Mouse (Mus musculus): Measurements from ENCODE around the gene Gimap4. TPM values are rescaled to one million over a fixed set of nuclear protein-coding genes. Genes with fewer than 3 reads are reported as not detected.

Gene Gimap4
- polyA plus RNA-seq, 1 experiment = 0.68 TPM

- no peak for DNase-seq (ENCODE audit: extremely low spot score in 1 of 2, low spot score in 1 of 2)
Observed at GRCm38 (mm10) chr6:48698888-48699287, 14.5 kb downstream of the Gimap4 start.

GRCm38 (mm10) chr6:48700251-48701075 is 16.1 kb downstream of the Gimap4 start:
- no peak for DNase-seq (ENCODE audit: extremely low spot score in 1 of 2, low spot score in 1 of 2)

GRCm38 (mm10) chr6:48702146-48702545 is 17.8 kb downstream of the Gimap4 start:
- DNase-seq (ENCODE audit: extremely low spot score in 1 of 2, low spot score in 1 of 2) = no peak

- DNase-seq (ENCODE audit: extremely low spot score in 1 of 2, low spot score in 1 of 2) = no peak
Observed at GRCm38 (mm10) chr6:48702601-48703000, 18.3 kb downstream of the Gimap4 start.

GRCm38 (mm10) chr6:48704146-48704545 is 19.8 kb downstream of the Gimap4 start:
- DNase-seq (ENCODE audit: extremely low spot score in 1 of 2, low spot score in 1 of 2) = no peak

- DNase-seq (ENCODE audit: extremely low spot score in 1 of 2, low spot score in 1 of 2) = no peak
Observed at GRCm38 (mm10) chr6:48706130-48706529, 21.8 kb downstream of the Gimap4 start.

GRCm38 (mm10) chr6:48718455-48718854 is 34.1 kb downstream of the Gimap4 start, which contains the start of the genes Gm28053 and Gimap7:
Gene Gm28053 (plus strand): TSS chr6:48718607.
Gene Gimap7 (plus strand): TSS chr6:48718621.
- DNase-seq (ENCODE audit: extremely low spot score in 1 of 2, low spot score in 1 of 2) = no peak

GRCm38 (mm10) chr6:48720326-48720725 is 36.0 kb downstream of the Gimap4 start:
- peak in 1 of 2 experiments; percentile 2 for DNase-seq (ENCODE audit: extremely low spot score in 1 of 2, low spot score in 1 of 2)

GRCm38 (mm10) chr6:48723468-48723867 is 39.1 kb downstream of the Gimap4 start:
- DNase-seq (ENCODE audit: extremely low spot score in 1 of 2, low spot score in 1 of 2) = no peak

GRCm38 (mm10) chr6:48725476-48725875 is 41.1 kb downstream of the Gimap4 start:
- peak; percentile 11 to 45 for DNase-seq (ENCODE audit: extremely low spot score in 1 of 2, low spot score in 1 of 2)

- no peak for DNase-seq (ENCODE audit: extremely low spot score in 1 of 2, low spot score in 1 of 2)
Observed at GRCm38 (mm10) chr6:48727761-48728160, 43.4 kb downstream of the Gimap4 start.

- DNase-seq (ENCODE audit: extremely low spot score in 1 of 2, low spot score in 1 of 2) = no peak
Observed at GRCm38 (mm10) chr6:48732864-48733304, 48.5 kb downstream of the Gimap4 start.

- no peak for DNase-seq (ENCODE audit: extremely low spot score in 1 of 2, low spot score in 1 of 2)
Observed at GRCm38 (mm10) chr6:48733660-48734059, 49.3 kb downstream of the Gimap4 start.

- DNase-seq (ENCODE audit: extremely low spot score in 1 of 2, low spot score in 1 of 2) = no peak
Observed at GRCm38 (mm10) chr6:48737053-48737452, 52.7 kb downstream of the Gimap4 start.

GRCm38 (mm10) chr6:48737688-48738087 is 53.3 kb downstream of the Gimap4 start:
- no peak for DNase-seq (ENCODE audit: extremely low spot score in 1 of 2, low spot score in 1 of 2)

GRCm38 (mm10) chr6:48738961-48739779 is 54.8 kb downstream of the Gimap4 start, which contains the start of gene Gimap1:
Gene Gimap1 (plus strand): TSS chr6:48739054.
- no peak for DNase-seq (ENCODE audit: extremely low spot score in 1 of 2, low spot score in 1 of 2)

- DNase-seq (ENCODE audit: extremely low spot score in 1 of 2, low spot score in 1 of 2) = no peak
Observed at GRCm38 (mm10) chr6:48739780-48740055, 55.4 kb downstream of the Gimap4 start.

- DNase-seq (ENCODE audit: extremely low spot score in 1 of 2, low spot score in 1 of 2) = no peak
Observed at GRCm38 (mm10) chr6:48740501-48741169, 56.3 kb downstream of the Gimap4 start.

GRCm38 (mm10) chr6:48741273-48741672 is 56.9 kb downstream of the Gimap4 start:
- DNase-seq (ENCODE audit: extremely low spot score in 1 of 2, low spot score in 1 of 2) = no peak

Data from frontal cortex, adult 2 months (tissue).